Mouse (Mus musculus): ENCODE measurements around the gene Tln2. TPM values are rescaled to one million over a fixed set of nuclear protein-coding genes. Genes with fewer than 3 reads are reported as not detected.

The Tln2 gene
- polyA plus RNA-seq, 1 experiment = 0.50 TPM

DNA sequence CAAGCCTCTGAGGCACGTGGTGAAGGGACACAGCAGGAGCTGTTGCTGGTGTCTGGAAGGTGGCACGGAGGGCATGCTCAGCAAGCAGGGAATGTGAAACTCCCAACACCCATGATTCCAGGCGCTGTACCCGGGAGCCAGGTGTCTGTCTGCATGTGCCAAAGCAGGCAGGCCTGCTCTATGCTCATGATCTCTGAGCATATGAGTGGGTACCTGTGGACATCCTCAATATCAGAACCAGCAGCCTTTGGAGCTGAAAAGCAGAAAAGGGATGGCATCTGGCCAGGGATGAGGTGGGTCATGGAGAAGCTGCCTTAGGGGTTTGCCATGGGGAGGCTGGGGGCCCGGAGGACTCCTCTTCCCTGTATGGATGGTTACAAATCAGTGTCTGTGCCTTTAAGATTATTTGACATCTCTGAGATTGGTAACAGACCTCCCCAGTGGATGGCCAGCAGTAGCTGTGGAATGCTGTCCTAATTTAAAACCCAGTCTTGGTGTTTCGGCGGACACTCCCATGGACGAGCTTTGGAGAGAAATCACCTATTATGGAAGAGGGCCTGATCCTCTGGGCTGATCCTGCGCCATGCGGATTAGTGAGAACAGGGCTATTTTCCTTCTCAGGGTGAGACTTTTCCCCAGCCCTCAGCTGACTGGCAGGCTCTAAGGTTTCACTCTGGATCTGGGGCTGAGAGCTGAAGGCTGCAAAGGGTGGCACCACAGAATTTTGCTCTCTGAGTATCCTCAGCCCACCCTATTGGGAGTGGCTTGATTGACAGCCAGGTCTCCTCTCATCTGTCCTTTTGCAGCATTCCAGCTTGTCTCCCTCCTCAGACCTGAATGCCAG is 367.8 kb downstream of the Tln2 start:
- Histone ChIP-seq H3K27ac (ENCODE audit: insufficient read depth, low read length) (no peak overlapping the region), H3K36me3 (ENCODE audit: control insufficient read depth, insufficient read depth, low read length) (no peaks in the 10 kb centered on the region), H3K4me1 (ENCODE audit: control insufficient read depth, insufficient read depth, insufficient read length) (no peaks in the 10 kb centered on the region), H3K27me3 (ENCODE audit: control insufficient read depth, insufficient read depth, low read length) (no peaks in the 10 kb centered on the region), H3K4me3 (ENCODE audit: extremely low read depth, insufficient read depth, insufficient read length) (no peak overlapping the region)
- TF ChIP-seq CTCF (IDR thresholded peaks at IDR 0.05; ENCODE audit: extremely low read depth, insufficient read depth, insufficient read length, insufficient replicate concordance) = no peak
- TF ChIP-seq POLR2A (IDR thresholded peaks at IDR 0.05; ENCODE audit: low read depth, low read length) = no peak
- 87% methylated on average over 10 of the region's 10 CpGs for WGBS
- no peak for DNase-seq (ENCODE audit: low read depth in 1 of 2, low spot score in 2 of 2)

GRCm38 (mm10) chr9:67187686-67188085 is 371.8 kb downstream of the Tln2 start:
- no peak overlapping the region for H3K27ac ChIP-seq (ENCODE audit: insufficient read depth, low read length)
- H3K4me3 ChIP-seq (ENCODE audit: extremely low read depth, insufficient read depth, insufficient read length) = no peak overlapping the region
- H3K4me1 ChIP-seq (ENCODE audit: control insufficient read depth, insufficient read depth, insufficient read length) = no peaks in the 10 kb centered on the region
- DNase-seq (ENCODE audit: low read depth in 1 of 2, low spot score in 2 of 2) = no peak
- WGBS = 86% methylated on average over 5 of the region's 5 CpGs
- H3K36me3 ChIP-seq (ENCODE audit: control insufficient read depth, insufficient read depth, low read length) = no peaks in the 10 kb centered on the region
- no peak for TF ChIP-seq CTCF (IDR thresholded peaks at IDR 0.05; ENCODE audit: extremely low read depth, insufficient read depth, insufficient read length, insufficient replicate concordance)
- TF ChIP-seq POLR2A (IDR thresholded peaks at IDR 0.05; ENCODE audit: low read depth, low read length) = no peak
- no peaks in the 10 kb centered on the region for H3K27me3 ChIP-seq (ENCODE audit: control insufficient read depth, insufficient read depth, low read length)

GRCm38 (mm10) chr9:67187182-67187581 is 372.3 kb downstream of the Tln2 start:
- Histone ChIP-seq H3K36me3 (ENCODE audit: control insufficient read depth, insufficient read depth, low read length) (no peaks in the 10 kb centered on the region), H3K4me3 (ENCODE audit: extremely low read depth, insufficient read depth, insufficient read length) (no peak overlapping the region), H3K27ac (ENCODE audit: insufficient read depth, low read length) (no peak overlapping the region), H3K27me3 (ENCODE audit: control insufficient read depth, insufficient read depth, low read length) (no peaks in the 10 kb centered on the region), H3K4me1 (ENCODE audit: control insufficient read depth, insufficient read depth, insufficient read length) (no peaks in the 10 kb centered on the region)
- TF ChIP-seq POLR2A (IDR thresholded peaks at IDR 0.05; ENCODE audit: low read depth, low read length) = no peak
- no peak for TF ChIP-seq CTCF (IDR thresholded peaks at IDR 0.05; ENCODE audit: extremely low read depth, insufficient read depth, insufficient read length, insufficient replicate concordance)
- no peak for DNase-seq (ENCODE audit: low read depth in 1 of 2, low spot score in 2 of 2)
- 89% methylated on average over 4 of the region's 4 CpGs for WGBS

DNA sequence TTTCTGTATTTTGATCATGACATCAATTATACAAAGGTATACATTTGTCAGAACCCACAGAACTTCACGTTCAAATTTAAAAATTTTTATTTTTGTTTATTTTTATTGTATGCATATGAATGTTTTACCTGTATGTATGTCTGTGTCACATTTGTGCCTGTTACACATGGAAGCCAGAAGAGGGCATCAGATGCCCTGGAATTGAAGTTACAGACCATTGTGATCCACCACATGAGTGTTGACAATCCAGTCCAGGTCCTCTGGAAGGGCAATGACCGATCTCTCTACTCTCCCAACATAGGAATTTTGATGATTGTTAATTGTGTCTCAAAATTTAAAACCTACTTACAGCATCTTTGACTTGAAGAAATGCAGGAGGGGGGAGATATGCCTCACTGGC is 374.9 kb downstream of the Tln2 start:
- H3K27me3 ChIP-seq (ENCODE audit: control insufficient read depth, insufficient read depth, low read length) = no peaks in the 10 kb centered on the region
- WGBS = 76% methylated on average over 2 of the region's 2 CpGs
- TF ChIP-seq POLR2A (IDR thresholded peaks at IDR 0.05; ENCODE audit: low read depth, low read length) (no peak), CTCF (IDR thresholded peaks at IDR 0.05; ENCODE audit: extremely low read depth, insufficient read depth, insufficient read length, insufficient replicate concordance) (no peak)

GRCm38 (mm10) chr9:67183520-67183919 is 376.0 kb downstream of the Tln2 start:
- no peaks in the 10 kb centered on the region for H3K4me1 ChIP-seq (ENCODE audit: control insufficient read depth, insufficient read depth, insufficient read length)
- 75% methylated on average over 2 of the region's 2 CpGs for WGBS
- H3K36me3 ChIP-seq (ENCODE audit: control insufficient read depth, insufficient read depth, low read length) = no peaks in the 10 kb centered on the region
- TF ChIP-seq POLR2A (IDR thresholded peaks at IDR 0.05; ENCODE audit: low read depth, low read length) = no peak
- TF ChIP-seq CTCF (IDR thresholded peaks at IDR 0.05; ENCODE audit: extremely low read depth, insufficient read depth, insufficient read length, insufficient replicate concordance) = no peak
- no peak overlapping the region for H3K4me3 ChIP-seq (ENCODE audit: extremely low read depth, insufficient read depth, insufficient read length)
- H3K27ac ChIP-seq (ENCODE audit: insufficient read depth, low read length) = no peak overlapping the region
- no peaks in the 10 kb centered on the region for H3K27me3 ChIP-seq (ENCODE audit: control insufficient read depth, insufficient read depth, low read length)
- no peak for DNase-seq (ENCODE audit: low read depth in 1 of 2, low spot score in 2 of 2)

More for the DNA sequence above, 374.9 kb downstream of the Tln2 start:
- Histone ChIP-seq H3K4me3 (ENCODE audit: extremely low read depth, insufficient read depth, insufficient read length) (no peak overlapping the region), H3K27ac (ENCODE audit: insufficient read depth, low read length) (no peak overlapping the region), H3K4me1 (ENCODE audit: control insufficient read depth, insufficient read depth, insufficient read length) (no peaks in the 10 kb centered on the region), H3K36me3 (ENCODE audit: control insufficient read depth, insufficient read depth, low read length) (no peaks in the 10 kb centered on the region)
- DNase-seq (ENCODE audit: low read depth in 1 of 2, low spot score in 2 of 2) = no peak

DNA sequence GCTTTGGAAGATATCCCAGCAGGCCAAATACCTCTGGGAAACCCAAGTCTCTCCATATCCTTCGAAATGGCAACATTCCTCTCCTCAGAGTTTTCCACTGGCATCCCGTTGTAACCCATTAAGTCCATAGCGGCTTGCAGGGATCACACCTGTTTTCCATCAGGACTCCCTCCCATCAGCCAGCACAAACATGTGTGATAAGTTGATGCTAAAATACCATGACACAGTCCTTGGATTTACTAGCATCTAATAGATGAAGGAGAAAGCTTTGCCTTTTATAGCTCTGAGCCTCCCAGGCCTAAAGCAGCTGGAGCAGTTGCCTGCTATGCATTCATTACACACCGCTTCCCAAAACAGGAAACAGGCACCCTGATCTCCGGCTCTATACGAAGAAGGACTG is 377.5 kb downstream of the Tln2 start:
- Histone ChIP-seq H3K4me1 (ENCODE audit: control insufficient read depth, insufficient read depth, insufficient read length) (no peaks in the 10 kb centered on the region), H3K36me3 (ENCODE audit: control insufficient read depth, insufficient read depth, low read length) (no peaks in the 10 kb centered on the region), H3K4me3 (ENCODE audit: extremely low read depth, insufficient read depth, insufficient read length) (no peak overlapping the region), H3K27me3 (ENCODE audit: control insufficient read depth, insufficient read depth, low read length) (no peaks in the 10 kb centered on the region), H3K27ac (ENCODE audit: insufficient read depth, low read length) (no peak overlapping the region)
- WGBS = 73% methylated on average over 6 of the region's 6 CpGs
- no peak for DNase-seq (ENCODE audit: low read depth in 1 of 2, low spot score in 2 of 2)
- TF ChIP-seq CTCF (IDR thresholded peaks at IDR 0.05; ENCODE audit: extremely low read depth, insufficient read depth, insufficient read length, insufficient replicate concordance) = no peak
- no peak for TF ChIP-seq POLR2A (IDR thresholded peaks at IDR 0.05; ENCODE audit: low read depth, low read length)

- H3K36me3 ChIP-seq (ENCODE audit: control insufficient read depth, insufficient read depth, low read length) = no peaks in the 10 kb centered on the region
- no peaks in the 10 kb centered on the region for H3K4me1 ChIP-seq (ENCODE audit: control insufficient read depth, insufficient read depth, insufficient read length)
- TF ChIP-seq POLR2A (IDR thresholded peaks at IDR 0.05; ENCODE audit: low read depth, low read length) (no peak), CTCF (IDR thresholded peaks at IDR 0.05; ENCODE audit: extremely low read depth, insufficient read depth, insufficient read length, insufficient replicate concordance) (no peak)
- no peak for DNase-seq (ENCODE audit: low read depth in 1 of 2, low spot score in 2 of 2)
- WGBS = 63% methylated on average over 1 of the region's 1 CpGs
- H3K27me3 ChIP-seq (ENCODE audit: control insufficient read depth, insufficient read depth, low read length) = no peaks in the 10 kb centered on the region
- no peak overlapping the region for H3K4me3 ChIP-seq (ENCODE audit: extremely low read depth, insufficient read depth, insufficient read length)
- no peak overlapping the region for H3K27ac ChIP-seq (ENCODE audit: insufficient read depth, low read length)
Observed at GRCm38 (mm10) chr9:67178709-67179108, 380.8 kb downstream of the Tln2 start.

Data from spleen, adult 2 months (tissue).